Mouse (Mus musculus) thymus, adult 2 months (tissue): ENCODE measurements around the gene Mb. TPM values are rescaled to one million over a fixed set of nuclear protein-coding genes. Genes with fewer than 3 reads are reported as not detected.
A peak's percentile ranks its signal among the peaks of the same experiment; 100 is the strongest.

Experiments
- DNase-seq: peaks from one replicate; pipeline ENCODE4 v3.0.0; 2021
- H3K27ac ChIP-seq: fragments of 200-500 bp; 2 replicates; pipeline ENCODE4 v1.5.1; 2012; ENCODE audit warnings: low read length, control low read depth; ENCODE audit not compliant: control insufficient read depth, insufficient read depth
- H3K27me3 ChIP-seq: fragments of 200-500 bp; 2 replicates; pipeline ENCODE4 v1.6.1; 2012; ENCODE audit warnings: mild to moderate bottlenecking, low read length, moderate library complexity, mixed read lengths; ENCODE audit not compliant: control insufficient read depth, insufficient read depth
- H3K36me3 ChIP-seq: fragments of 200-500 bp; 2 replicates; pipeline ENCODE4 v1.6.1; 2012; ENCODE audit warnings: mild to moderate bottlenecking, low read length, moderate library complexity; ENCODE audit not compliant: control insufficient read depth, insufficient read depth
- H3K4me1 ChIP-seq: fragments of 200-500 bp; replicated peaks from 2 replicates; pipeline ENCODE4 v1.6.1; 2012; ENCODE audit warnings: low read length; ENCODE audit not compliant: control insufficient read depth, insufficient read depth
- H3K4me3 ChIP-seq: fragments of 200-500 bp; 2 replicates; pipeline ENCODE4 v1.5.1; 2012; ENCODE audit warnings: mild to moderate bottlenecking, low read length, control low read depth, moderate library complexity; ENCODE audit not compliant: control insufficient read depth, insufficient read depth
- CTCF ChIP-seq: fragments of 200-500 bp; IDR thresholded peaks from 2 replicates; pipeline ENCODE4 v1.5.1; 2012; ENCODE audit warnings: mild to moderate bottlenecking, control low read depth, low read length, moderate library complexity, borderline replicate concordance; ENCODE audit not compliant: control insufficient read depth, poor library complexity, insufficient read depth; ENCODE audit errors: extremely low read depth
- POLR2A ChIP-seq: fragments of 200-500 bp; IDR thresholded peaks from 2 replicates; pipeline ENCODE4 v1.6.1; 2012; ENCODE audit warnings: mild to moderate bottlenecking, low read length, control low read depth, moderate library complexity; ENCODE audit not compliant: control insufficient read depth, poor library complexity, insufficient read depth; ENCODE audit errors: extremely low read depth
- WGBS: fragments of 180-500 bp; shearing (Covaris S2); methylation state at CpG from one replicate; pipeline ENCODE4 v1.1.7; 2018; 5-methylcytosine and 5-hydroxymethylcytosine counted together
- polyA plus RNA-seq: library from polyadenylated mRNA; depleted of rRNA; stranded (reverse); fragments of >200 nt; gene quantifications from 2 replicates; pipeline ENCODE4 v1.2.3, GENCODE M21; 2012

Gene Mb
- polyA plus RNA-seq, 1 experiment = 591 TPM

DNA sequence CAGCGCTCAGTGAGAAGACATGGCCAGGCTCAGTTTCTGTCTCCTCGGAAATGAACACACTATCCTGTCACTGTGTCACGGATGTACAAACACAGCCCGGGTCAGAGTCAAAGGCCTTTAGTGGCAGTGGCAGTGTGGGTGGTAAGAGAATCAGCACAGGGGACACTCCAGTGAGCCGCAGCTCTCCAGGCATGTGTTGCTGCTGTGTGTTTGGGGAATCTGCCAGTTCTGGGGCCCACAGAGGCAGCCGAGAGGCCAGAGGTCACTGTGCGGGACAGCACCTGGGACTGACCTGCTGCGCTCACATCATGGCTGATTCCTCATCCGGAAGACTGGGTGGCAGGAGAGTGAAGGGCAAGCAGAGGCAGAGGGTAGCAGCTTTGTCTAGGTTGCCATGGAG is 27.4 kb upstream of the Mb start:
- 97% methylated on average over 9 of the region's 9 CpGs for WGBS
- no peak overlapping the region for H3K4me3 ChIP-seq
- DNase-seq = no peak
- TF ChIP-seq POLR2A (no peak), CTCF (no peak)
- no peaks in the 10 kb centered on the region for H3K4me1 ChIP-seq
- H3K27me3 ChIP-seq = no peaks in the 10 kb centered on the region
- no peak overlapping the region for H3K27ac ChIP-seq
- no peaks in the 10 kb centered on the region for H3K36me3 ChIP-seq

DNA sequence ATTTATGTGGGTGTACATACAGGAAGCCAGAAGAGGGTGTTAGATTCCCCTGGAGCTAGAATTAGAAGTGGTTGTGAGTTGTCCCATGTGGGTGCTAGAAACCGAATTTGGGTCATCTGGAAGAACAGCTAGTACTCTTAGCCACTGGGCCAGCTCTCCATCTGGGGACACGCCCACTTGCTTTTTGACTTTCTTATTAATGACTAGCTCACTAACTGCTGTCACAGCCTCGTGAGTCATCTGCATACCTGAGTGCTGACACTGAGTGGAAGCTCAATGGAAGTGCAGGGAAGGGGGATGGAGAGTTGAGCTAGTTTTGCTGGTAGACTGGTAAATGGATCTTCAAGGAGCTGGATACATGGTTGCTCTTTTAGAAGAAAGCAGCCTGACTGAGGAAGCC is 26.1 kb upstream of the Mb start:
- WGBS = 95% methylated on average over 3 of the region's 3 CpGs

DNA sequence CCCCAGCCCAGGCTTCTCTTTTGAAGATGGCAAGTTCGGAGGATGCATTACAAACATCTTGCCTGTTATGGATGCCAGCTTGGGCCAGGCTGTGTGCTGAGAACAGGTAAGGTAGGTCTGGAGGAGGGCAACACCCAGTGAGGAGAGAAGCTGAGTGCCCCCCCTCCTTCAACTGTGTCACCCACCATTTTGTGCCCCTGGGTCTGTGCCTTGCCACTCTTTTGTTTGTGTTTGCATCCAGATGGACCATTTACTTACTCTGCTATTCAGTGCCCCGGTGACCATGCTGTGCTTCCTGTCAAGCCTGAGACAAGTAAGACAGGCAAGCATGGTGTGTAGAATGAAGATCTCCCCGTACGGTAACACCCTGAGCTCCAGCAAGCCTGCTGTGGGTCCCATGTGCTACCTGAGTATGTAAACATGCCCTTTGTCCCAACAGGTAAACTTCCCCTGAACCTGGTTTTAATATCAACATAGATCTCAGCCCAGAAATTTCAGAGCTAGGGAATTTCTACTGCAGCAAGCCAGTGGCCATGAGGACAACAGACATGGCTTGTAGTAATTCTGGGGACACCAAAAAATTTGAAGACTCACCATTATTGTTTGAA is 22.2 kb upstream of the Mb start:
- Histone ChIP-seq H3K27me3 (no peaks in the 10 kb centered on the region), H3K4me3 (no peak overlapping the region), H3K36me3 (no peaks in the 10 kb centered on the region), H3K4me1 (peaks cover 25% of the 10 kb centered on the region), H3K27ac (no peak overlapping the region)
- no peak for DNase-seq
- no peak for TF ChIP-seq POLR2A
- TF ChIP-seq CTCF = no peak
- WGBS = 83% methylated on average over 4 of the region's 4 CpGs

More for the DNA sequence above, 26.1 kb upstream of the Mb start:
- no peak overlapping the region for H3K4me3 ChIP-seq
- TF ChIP-seq POLR2A (no peak), CTCF (no peak)
- H3K27me3 ChIP-seq = no peaks in the 10 kb centered on the region
- no peaks in the 10 kb centered on the region for H3K36me3 ChIP-seq
- DNase-seq = no peak
- no peak overlapping the region for H3K27ac ChIP-seq
- H3K4me1 ChIP-seq = peaks cover 7% of the 10 kb centered on the region

DNA sequence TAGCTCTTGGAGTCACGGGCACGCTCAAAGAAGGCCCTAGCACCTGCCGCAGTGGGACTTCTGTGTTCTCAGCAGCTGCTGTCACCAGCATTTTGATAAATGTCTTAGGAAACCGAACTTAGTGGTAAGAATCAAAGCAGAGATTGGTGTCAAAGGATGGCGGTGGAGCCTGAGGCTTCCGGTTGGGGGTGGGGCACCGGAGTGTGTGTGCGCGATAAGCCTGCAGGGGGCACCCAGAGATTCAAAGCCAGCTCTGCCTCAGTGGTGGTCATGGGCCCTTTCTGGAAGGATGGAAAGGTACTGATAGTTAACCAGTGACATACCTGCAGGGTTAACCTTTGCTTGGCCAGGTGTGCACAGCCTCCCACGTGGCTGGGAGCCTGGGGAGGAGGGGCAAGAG is 21.0 kb upstream of the Mb start:
- Histone ChIP-seq H3K4me3 (no peak overlapping the region), H3K27me3 (no peaks in the 10 kb centered on the region)
- 1% methylated on average over 10 of the region's 10 CpGs for WGBS

DNA sequence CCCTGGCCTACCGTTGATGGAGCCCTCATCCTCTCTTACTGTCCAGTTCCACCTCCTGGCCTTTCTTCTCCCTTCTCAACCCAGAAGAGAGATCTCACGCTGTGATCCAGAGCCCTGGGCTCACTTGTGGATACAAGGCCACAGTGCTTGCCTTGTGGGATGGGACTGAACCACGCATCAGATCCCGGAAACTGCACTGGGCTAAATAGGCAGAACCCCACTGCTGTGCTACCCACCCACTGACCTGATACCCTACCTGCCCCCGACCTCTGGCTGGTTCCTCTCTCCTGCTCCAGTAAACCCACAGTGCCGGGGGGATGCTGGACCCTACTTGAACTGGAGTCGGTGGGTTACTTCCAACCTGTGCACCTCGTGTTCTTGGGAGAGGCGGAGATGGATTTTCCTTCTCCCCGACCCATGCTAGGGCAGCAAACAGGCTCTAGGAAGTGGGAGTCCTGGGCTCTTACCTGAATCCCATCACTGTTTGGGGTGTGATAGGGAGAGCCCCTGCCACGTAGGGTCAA is 20.3 kb upstream of the Mb start:
- Histone ChIP-seq H3K27ac (peak overlapping the region; percentile 29; the same call in 1 of the 2 replicates), H3K4me1 (peaks cover 25% of the 10 kb centered on the region), H3K4me3 (no peak overlapping the region), H3K27me3 (no peaks in the 10 kb centered on the region), H3K36me3 (no peaks in the 10 kb centered on the region)
- WGBS = 79% methylated on average over 11 of the region's 11 CpGs
- TF ChIP-seq POLR2A = no peak
- no peak for TF ChIP-seq CTCF
- peak; percentile 6 for DNase-seq

More for the DNA sequence above, 21.0 kb upstream of the Mb start:
- Histone ChIP-seq H3K4me1 (peaks cover 25% of the 10 kb centered on the region), H3K36me3 (no peaks in the 10 kb centered on the region), H3K27ac (peak overlapping the region; percentile 29; the same call in 1 of the 2 replicates)
- DNase-seq = peak; percentile 85
- TF ChIP-seq POLR2A (0 out of 2 replicates have a peak, but pooled peaks have one; percentile 39), CTCF (peak; percentile 74)

DNA sequence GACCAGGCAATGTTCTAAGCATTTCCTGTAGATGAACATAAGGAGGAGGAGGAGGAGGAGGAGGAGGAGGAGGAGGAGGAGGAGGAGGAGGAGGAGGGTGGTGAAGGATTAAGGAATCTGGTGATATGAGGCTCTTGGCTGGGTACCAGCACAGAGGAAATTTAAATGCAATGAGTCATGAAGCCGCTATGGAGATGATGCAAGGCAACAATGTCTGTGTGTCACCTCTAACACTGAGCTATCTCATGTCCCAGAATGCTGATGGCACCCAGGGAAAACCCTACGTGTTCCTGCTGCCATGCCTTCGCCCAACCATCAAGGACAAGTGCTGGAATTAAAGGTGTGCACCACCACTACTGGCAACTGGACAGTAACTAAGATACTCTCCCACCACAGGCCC is 18.5 kb upstream of the Mb start:
- WGBS = 94% methylated on average over 3 of the region's 3 CpGs
- no peak for TF ChIP-seq POLR2A
- no peak for TF ChIP-seq CTCF
- H3K4me3 ChIP-seq = no peak overlapping the region
- H3K27ac ChIP-seq = no peak overlapping the region
- H3K36me3 ChIP-seq = no peaks in the 10 kb centered on the region
- no peaks in the 10 kb centered on the region for H3K27me3 ChIP-seq
- DNase-seq = no peak
- peaks cover 25% of the 10 kb centered on the region for H3K4me1 ChIP-seq
